Mouse (Mus musculus) E14TG2a.4 (cell line): ENCODE data around the gene Pfkfb2.

Source experiments
- CTCF ChIP-seq: conservative IDR thresholded peaks from 2 replicates; pipeline ENCODE4 v1.5.1; 2014; ENCODE audit warnings: low read length
- NANOG ChIP-seq: IDR thresholded peaks from 2 replicates; pipeline ENCODE4 v1.6.1; 2014; ENCODE audit warnings: borderline replicate concordance, low read length, mixed read lengths

DNA sequence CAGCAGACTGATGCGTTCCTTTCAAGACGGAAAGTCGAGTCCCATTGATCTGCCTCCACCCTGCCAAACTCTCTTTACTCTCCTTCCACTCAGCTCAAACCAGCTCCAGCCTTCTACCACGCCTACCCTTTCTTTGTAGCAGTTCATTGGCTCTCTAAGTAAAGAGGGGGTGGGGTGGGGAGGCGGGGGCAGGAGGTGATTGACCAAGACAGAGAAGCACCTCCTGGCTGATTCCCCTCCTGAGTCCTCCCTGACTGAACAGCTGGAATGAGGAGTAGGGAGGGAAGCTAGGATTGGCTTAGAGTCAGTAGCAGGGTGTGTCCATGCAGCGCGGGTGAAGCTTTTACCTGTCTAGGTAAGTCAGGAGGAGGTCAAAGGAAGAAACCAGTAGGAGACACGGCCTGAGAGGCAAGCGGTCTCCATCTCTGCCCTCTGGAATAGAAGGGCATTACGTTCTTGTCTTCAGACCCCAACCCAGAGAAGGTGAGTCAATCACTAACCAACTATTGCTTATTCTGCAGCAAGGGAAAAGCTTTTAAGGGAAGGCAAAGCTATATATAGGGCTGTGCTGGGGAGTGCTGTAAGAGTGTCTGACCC lies 2.8 kb upstream of the Pfkfb2 start, which contains the start of gene AA986860:
- TF ChIP-seq CTCF (no peak), NANOG (no peak)
